Mouse (Mus musculus): ENCODE measurements around the gene Zmynd15.

Gene Zmynd15

DNA sequence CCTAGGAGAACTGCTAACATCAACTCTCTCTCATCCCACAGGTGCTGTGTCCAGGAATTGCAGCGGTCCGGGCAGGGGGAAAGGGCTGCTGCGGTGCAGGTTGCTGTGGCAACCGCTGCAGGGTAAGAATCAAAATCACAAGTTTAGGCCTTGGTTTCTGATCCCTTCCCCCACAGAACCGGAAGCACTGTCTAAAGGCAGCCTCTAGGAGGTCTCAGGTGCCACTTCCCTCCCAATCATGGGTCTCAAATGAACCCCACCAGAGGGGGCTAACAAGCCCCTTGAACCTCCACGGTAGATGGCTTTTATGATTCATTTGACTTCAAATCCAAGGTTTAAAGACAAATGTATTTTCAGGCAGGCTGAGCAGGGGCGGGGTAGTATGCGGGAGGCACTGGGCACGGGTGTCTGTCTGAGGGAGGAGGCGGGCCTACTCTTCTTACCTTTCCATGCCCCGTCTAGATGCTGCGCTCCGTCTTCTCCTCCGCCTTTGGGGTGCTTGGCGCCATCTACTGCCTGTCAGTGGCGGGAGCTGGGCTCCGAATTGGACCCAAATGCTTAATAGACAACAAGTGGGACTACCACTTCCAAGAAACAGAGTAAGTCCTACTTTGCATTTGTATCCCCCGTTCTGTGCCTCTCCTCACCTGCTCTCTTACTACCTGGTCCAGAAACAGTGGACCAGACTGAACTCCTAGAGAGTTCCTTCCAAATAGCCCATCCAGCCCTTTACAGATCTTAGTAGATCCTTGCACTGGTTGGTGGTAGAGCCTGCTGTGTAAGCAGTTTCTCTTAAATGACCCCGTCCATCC lies 50.7 kb downstream of the Zmynd15 start:
- peak; percentile 66 for DNase-seq

GRCm38 (mm10) chr11:70511242-70511641 lies 52.0 kb downstream of the Zmynd15 start:
- no peak for DNase-seq

DNA sequence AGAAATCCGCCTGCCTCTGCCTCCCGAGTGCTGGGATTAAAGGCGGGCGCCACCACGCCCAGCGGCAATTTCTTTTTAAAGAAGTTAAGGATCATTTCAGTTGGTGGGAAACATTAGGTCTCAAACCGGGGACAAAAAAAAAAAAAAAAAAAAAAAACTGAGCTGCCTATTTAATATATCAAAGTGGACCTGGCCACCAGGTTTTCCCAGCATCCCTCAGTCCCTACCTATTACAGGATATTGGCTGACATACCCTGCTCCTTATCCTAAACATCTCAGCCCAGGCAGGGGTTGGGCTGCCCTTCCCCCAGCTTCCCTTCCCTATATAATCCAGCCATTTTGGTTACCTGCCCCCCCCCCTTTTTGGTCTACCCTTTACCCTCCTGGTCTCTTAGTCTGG lies 52.6 kb downstream of the Zmynd15 start:
- DNase-seq: no peak

- no peak for DNase-seq
Measured at GRCm38 (mm10) chr11:70512709-70513342, 53.6 kb downstream of the Zmynd15 start.

DNA sequence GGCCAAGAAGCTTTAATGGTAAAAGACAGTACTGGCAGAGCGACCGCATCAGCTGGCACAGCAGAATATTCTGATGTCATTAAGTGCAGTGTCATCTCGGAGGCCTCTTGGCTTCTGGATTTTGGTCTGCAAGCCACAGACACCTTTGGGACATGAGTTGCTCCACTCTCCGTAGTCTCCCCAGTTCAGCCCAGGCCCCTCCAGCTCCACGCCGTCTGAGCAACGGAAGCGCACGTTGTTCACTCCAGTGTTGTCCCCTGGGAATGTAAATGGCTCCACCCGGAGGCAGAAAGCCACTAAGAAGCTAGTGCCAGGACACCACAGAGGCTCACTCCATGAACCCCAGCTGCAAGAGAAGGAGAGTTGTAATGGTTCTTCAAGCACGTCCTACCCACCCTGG lies 54.3 kb downstream of the Zmynd15 start:
- peak; percentile 13 for DNase-seq

GRCm38 (mm10) chr11:70514288-70514687 lies 55.1 kb downstream of the Zmynd15 start, which contains the start of gene Vmo1:
TSS of gene Vmo1 (minus strand) at chr11:70514616.
- DNase-seq: no peak

Data from retina, postnatal 1 day (tissue).